Comparison of ENCODE assay signal across 27 mouse cellular contexts in the genomic region with DNA sequence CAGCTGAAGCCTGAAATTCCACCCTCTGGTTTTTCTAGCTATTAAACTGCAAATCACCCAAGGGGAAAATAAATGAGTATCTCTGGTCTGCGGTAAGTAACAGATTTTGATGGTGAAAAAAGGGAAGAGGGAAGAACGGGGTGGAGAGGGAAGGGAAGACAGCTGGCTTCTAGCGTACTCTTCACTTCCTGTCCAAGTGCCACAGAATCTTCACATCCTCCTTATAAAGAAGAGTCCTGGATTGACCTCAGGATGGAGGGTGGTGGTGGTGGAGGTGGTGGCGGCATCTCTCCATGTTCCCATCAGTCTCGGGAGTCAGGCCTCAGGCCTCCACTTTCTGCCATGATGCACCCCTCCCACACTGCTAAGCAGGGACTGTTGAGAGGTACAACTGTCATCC. TPM values are rescaled to one million over a fixed set of nuclear protein-coding genes. Genes with fewer than 3 reads are reported as not detected.
DNase-seq lines count a peak whose midpoint lies in the region; ATAC-seq and TF ChIP-seq lines count a peak whose summit lies in the region.
"Had no signal": no experiment of that assay in that cellular context is flagged by ENCODE, and none has a peak within 500 bp of the region (broad histone marks: within the 10 kb centered on the region; RNA-seq: fewer than 3 reads in every experiment).

No protein-coding gene starts in this region.

- no peak overlapping the region for H3K4me2 ChIP-seq in embryonic facial prominence, embryonic 15.5 days (replicated peaks)
- no peak overlapping the region for H3K4me2 ChIP-seq in liver, embryonic 11.5 days
- no peak overlapping the region for H3K4me2 ChIP-seq in midbrain, postnatal 0 days (ENCODE audit: low read depth, low read length, poor library complexity, severe bottlenecking)
- H3K4me2 ChIP-seq: embryonic facial prominence, embryonic 13.5 days; forebrain, embryonic 13.5 days; heart, embryonic 12.5 days; heart, embryonic 15.5 days; hindbrain, embryonic 14.5 days had no signal

- no peak overlapping the region for H3K4me3 ChIP-seq in embryonic facial prominence, embryonic 15.5 days (replicated peaks)
- H3K4me3 ChIP-seq in embryonic facial prominence, embryonic 10.5 days, result no peak overlapping the region
- H3K4me3 ChIP-seq in liver, adult 2 months (ENCODE audit: insufficient read depth, low read depth, low read length), result no peak overlapping the region
- no peak overlapping the region for H3K4me3 ChIP-seq in liver, embryonic 11.5 days (ENCODE audit: low read depth, low read length)
- no peak overlapping the region for H3K4me3 ChIP-seq in macrophage (ENCODE audit: inconsistent target)
- no peak overlapping the region for H3K4me3 ChIP-seq in midbrain, postnatal 0 days (ENCODE audit: low read depth, low read length)
- H3K4me3 ChIP-seq: embryonic facial prominence, embryonic 13.5 days; forebrain, embryonic 10.5 days; forebrain, embryonic 13.5 days; heart, embryonic 12.5 days; heart, embryonic 15.5 days had no signal

- no peaks in the 10 kb centered on the region for H3K79me2 ChIP-seq in liver, adult 2 months (ENCODE audit: control insufficient read depth, insufficient read depth, low read length)
- H3K79me2 ChIP-seq in macrophage (ENCODE audit: inconsistent target), result no peaks in the 10 kb centered on the region

- no peaks in the 10 kb centered on the region for H3K36me3 ChIP-seq in embryonic facial prominence, embryonic 15.5 days
- no peaks in the 10 kb centered on the region for H3K36me3 ChIP-seq in embryonic facial prominence, embryonic 10.5 days (replicated peaks)
- no peaks in the 10 kb centered on the region for H3K36me3 ChIP-seq in liver, adult 2 months (ENCODE audit: control insufficient read depth, insufficient read depth, low read length)
- no peaks in the 10 kb centered on the region for H3K36me3 ChIP-seq in liver, embryonic 11.5 days (ENCODE audit: control insufficient read depth, insufficient read depth, low read length)
- H3K36me3 ChIP-seq in macrophage (ENCODE audit: inconsistent target), result no peaks in the 10 kb centered on the region
- H3K36me3 ChIP-seq in midbrain, postnatal 0 days (ENCODE audit: insufficient read depth, low read length), result no peaks in the 10 kb centered on the region
- H3K36me3 ChIP-seq: embryonic facial prominence, embryonic 13.5 days; forebrain, embryonic 10.5 days; heart, embryonic 12.5 days; heart, embryonic 15.5 days had no signal

- 63% methylated on average over 5 of the region's 5 CpGs for WGBS in embryonic facial prominence, embryonic 15.5 days
- 82% methylated on average over 5 of the region's 5 CpGs for WGBS in embryonic facial prominence, embryonic 10.5 days
- WGBS in liver, adult 2 months, result 77% methylated on average over 5 of the region's 5 CpGs
- 63% methylated on average over 5 of the region's 5 CpGs for WGBS in liver, embryonic 11.5 days
- WGBS in macrophage (ENCODE audit: missing documents), result 8% methylated on average over 5 of the region's 5 CpGs
- 78% methylated on average over 5 of the region's 5 CpGs for WGBS in midbrain, postnatal 0 days

- no peak for TF ChIP-seq POLR2A in liver, adult 2 months (IDR thresholded peaks at IDR 0.05; ENCODE audit: extremely low read depth, insufficient read depth, low read length)

- peaks cover 9% of the 10 kb centered on the region for H3K4me1 ChIP-seq in embryonic facial prominence, embryonic 15.5 days
- H3K4me1 ChIP-seq in embryonic facial prominence, embryonic 10.5 days, result peaks cover 26% of the 10 kb centered on the region
- no peaks in the 10 kb centered on the region for H3K4me1 ChIP-seq in liver, adult 2 months (ENCODE audit: control insufficient read depth, insufficient read depth, low read length)
- no peaks in the 10 kb centered on the region for H3K4me1 ChIP-seq in liver, embryonic 11.5 days (replicated peaks; ENCODE audit: control insufficient read depth, insufficient read depth, low read length)
- no peaks in the 10 kb centered on the region for H3K4me1 ChIP-seq in midbrain, postnatal 0 days (ENCODE audit: insufficient read depth, low read length)
- H3K4me1 ChIP-seq: heart, embryonic 12.5 days had no signal

- no peak for DNase-seq in embryonic facial prominence, embryonic 10.5 days (ENCODE audit: low spot score)
- peak; percentile 15 for DNase-seq in liver, adult 2 months (ENCODE audit: extremely low read depth, low read depth, low spot score)
- DNase-seq in liver, embryonic 11.5 days (ENCODE audit: low spot score), result no peak
- no peak for DNase-seq in thymus, postnatal 14 days
- DNase-seq in midbrain, postnatal 0 days (ENCODE audit: low spot score), result no peak
- no peak for DNase-seq in gastrocnemius, adult 8-10 months (ENCODE audit: low spot score in 2 of 2)
- DNase-seq: adrenal gland, postnatal 10 days; adrenal gland, postnatal 36 days; cerebellum, adult 11-12 months; cerebellum, adult 8-10 months; cerebellum, postnatal 10 days; gastrocnemius, postnatal 36 days; heart, postnatal 10 days; heart, postnatal 4 days had no signal

- H3K9me3 ChIP-seq in embryonic facial prominence, embryonic 15.5 days (replicated peaks), result no peaks in the 10 kb centered on the region
- H3K9me3 ChIP-seq in embryonic facial prominence, embryonic 10.5 days, result no peaks in the 10 kb centered on the region
- no peaks in the 10 kb centered on the region for H3K9me3 ChIP-seq in liver, embryonic 11.5 days (ENCODE audit: control insufficient read depth, low read length)
- H3K9me3 ChIP-seq in midbrain, postnatal 0 days (ENCODE audit: low read length), result no peaks in the 10 kb centered on the region
- H3K9me3 ChIP-seq: embryonic facial prominence, embryonic 13.5 days; forebrain, embryonic 10.5 days; forebrain, embryonic 13.5 days; heart, embryonic 12.5 days; heart, embryonic 15.5 days had no signal

- no peak overlapping the region for H3K27ac ChIP-seq in embryonic facial prominence, embryonic 15.5 days (replicated peaks)
- H3K27ac ChIP-seq in embryonic facial prominence, embryonic 10.5 days (replicated peaks), result no peak overlapping the region
- H3K27ac ChIP-seq in liver, adult 2 months (replicated peaks; ENCODE audit: insufficient read depth, low read depth, low read length), result no peak overlapping the region
- H3K27ac ChIP-seq in liver, embryonic 11.5 days (ENCODE audit: low read depth, low read length), result no peak overlapping the region
- peak overlapping the region; percentile 53 for H3K27ac ChIP-seq in macrophage
- H3K27ac ChIP-seq in midbrain, postnatal 0 days (ENCODE audit: low read depth, low read length), result no peak overlapping the region
- H3K27ac ChIP-seq: embryonic facial prominence, embryonic 13.5 days; forebrain, embryonic 10.5 days; forebrain, embryonic 13.5 days; heart, embryonic 15.5 days; hindbrain, embryonic 14.5 days; hindbrain, postnatal 0 days had no signal

- ATAC-seq in embryonic facial prominence, embryonic 15.5 days (ENCODE audit: insufficient number of reproducible peaks, low FRiP score, low TSS enrichment, low read depth), result 0 out of 2 replicates have a peak, but pooled peaks have one; percentile 43
- ATAC-seq in liver, embryonic 11.5 days (replicated peaks; ENCODE audit: low FRiP score), result no peak
- ATAC-seq in midbrain, postnatal 0 days (ENCODE audit: low FRiP score), result no peak
- ATAC-seq: activated CD4-positive, CD25-positive, alpha-beta regulatory T cell, adult 4 months; forebrain, embryonic 13.5 days; forebrain, embryonic 16.5 days; hindbrain, postnatal 0 days; inflammation-experienced regulatory T-cells, adult 6 months; intestine, embryonic 16.5 days had no signal

- TF ChIP-seq CTCF in liver, adult 2 months (IDR thresholded peaks at IDR 0.05; ENCODE audit: low read depth, low read length), result no peak
- no peak for TF ChIP-seq CTCF in midbrain, postnatal 0 days (IDR thresholded peaks at IDR 0.05)

- H3K27me3 ChIP-seq in embryonic facial prominence, embryonic 15.5 days, result no peaks in the 10 kb centered on the region
- H3K27me3 ChIP-seq in embryonic facial prominence, embryonic 10.5 days (replicated peaks; ENCODE audit: low read depth, poor library complexity, severe bottlenecking), result no peaks in the 10 kb centered on the region
- no peaks in the 10 kb centered on the region for H3K27me3 ChIP-seq in liver, adult 2 months (ENCODE audit: control insufficient read depth, insufficient read depth, low read length)
- H3K27me3 ChIP-seq in liver, embryonic 11.5 days (replicated peaks; ENCODE audit: control insufficient read depth, insufficient read depth, low read length), result no peaks in the 10 kb centered on the region
- no peaks in the 10 kb centered on the region for H3K27me3 ChIP-seq in midbrain, postnatal 0 days (ENCODE audit: insufficient read depth, low read length)
- H3K27me3 ChIP-seq: embryonic facial prominence, embryonic 13.5 days; forebrain, embryonic 13.5 days; heart, embryonic 12.5 days; heart, embryonic 15.5 days had no signal

- no peak overlapping the region for H3K9ac ChIP-seq in embryonic facial prominence, embryonic 15.5 days
- H3K9ac ChIP-seq in liver, adult 2 months (ENCODE audit: low read depth, low read length), result no peak overlapping the region
- H3K9ac ChIP-seq in liver, embryonic 11.5 days (ENCODE audit: low read depth, low read length), result no peak overlapping the region
- no peak overlapping the region for H3K9ac ChIP-seq in midbrain, postnatal 0 days (replicated peaks; ENCODE audit: low read length, poor library complexity, severe bottlenecking)
- H3K9ac ChIP-seq: embryonic facial prominence, embryonic 13.5 days; forebrain, embryonic 13.5 days; heart, embryonic 12.5 days; heart, embryonic 15.5 days; hindbrain, embryonic 14.5 days had no signal

RNA-seq across cellular contexts. Expression of a gene that starts 35.3 kb away (rescaled TPM):
- polyA plus RNA-seq in embryonic facial prominence, embryonic 15.5 days (2015; fragmentation: Nextera tagmentation; extraction: Ambion mirVana), result 82.9 and 92.3 TPM in 2 replicates
- polyA plus RNA-seq in embryonic facial prominence, embryonic 10.5 days (2016; fragmentation: Nextera tagmentation; extraction: Ambion mirVana), result 112 and 118 TPM in 2 replicates
- 0.83 and 1.1 TPM in 2 replicates for total RNA-seq in liver, adult 2 months (2014; rRNA removed)
- polyA plus RNA-seq in liver, adult 2 months (2012; rRNA removed), result 0.05 and 0.43 TPM in 2 replicates
- polyA plus RNA-seq in liver, embryonic 11.5 days (2014; fragmentation: Nextera tagmentation; extraction: Ambion mirVana), result 85.1 and 93.8 TPM in 2 replicates
- total RNA-seq in macrophage (2018; cell fraction: chromatin; rRNA removed), result 100 to 1,000 TPM in 3 of 26 experiments, 10 to 100 TPM in 13, 1 to 10 TPM in 10; 1.9 to 170 (median 15.8) TPM
- total RNA-seq in macrophage (2018; cell fraction: cytosol; rRNA removed), result 10 to 100 TPM in 12 of 26 experiments, 1 to 10 TPM in 14; 5.1 to 45.3 (median 8.1) TPM
- total RNA-seq in macrophage (2018; cell fraction: nucleus; rRNA removed), result 100 to 1,000 TPM in 1 of 26 experiments, 10 to 100 TPM in 14, 1 to 10 TPM in 11; 3.7 to 116 (median 11.9) TPM
- 20.8 to 75.1 TPM (median 22.7 TPM) in 3 replicates for polyA plus RNA-seq in macrophage (2018)
- 3.1 and 4.4 TPM in 2 replicates for total RNA-seq in midbrain, postnatal 0 days (2014; rRNA removed)
- polyA plus RNA-seq in midbrain, postnatal 0 days (2015; fragmentation: Nextera tagmentation; extraction: Ambion mirVana), result 4.5 and 5.8 TPM in 2 replicates
- total RNA-seq in gastrocnemius, adult 8-10 months (2022), result under 1 TPM in 2 of 4 experiments, not detected in 2; 0.46 to 0.68 TPM

RNA-seq across cellular contexts. Expression of a gene that starts 44.8 kb away (rescaled TPM):
- 16.8 and 18.7 TPM in 2 replicates for polyA plus RNA-seq in embryonic facial prominence, embryonic 15.5 days (2015; fragmentation: Nextera tagmentation; extraction: Ambion mirVana)
- polyA plus RNA-seq in embryonic facial prominence, embryonic 10.5 days (2016; fragmentation: Nextera tagmentation; extraction: Ambion mirVana), result 1.2 TPM in 2 replicates
- 0.07 TPM in 1 of 2 replicates, not detected in the other for total RNA-seq in liver, adult 2 months (2014; rRNA removed)
- 0.13 TPM in 1 of 2 replicates, not detected in the other for polyA plus RNA-seq in liver, adult 2 months (2012; rRNA removed)
- 0.14 and 0.41 TPM in 2 replicates for polyA plus RNA-seq in liver, embryonic 11.5 days (2014; fragmentation: Nextera tagmentation; extraction: Ambion mirVana)
- under 1 TPM in 4 of 26 experiments, not detected in 22; 0.20 to 0.33 (median 0.25) TPM for total RNA-seq in macrophage (2018; cell fraction: chromatin; rRNA removed)
- under 1 TPM in 25 of 26 experiments, not detected in 1; 0.03 to 0.39 (median 0.10) TPM for total RNA-seq in macrophage (2018; cell fraction: cytosol; rRNA removed)
- under 1 TPM in 7 of 26 experiments, not detected in 19; 0.13 to 0.64 (median 0.21) TPM for total RNA-seq in macrophage (2018; cell fraction: nucleus; rRNA removed)
- 0.09 to 0.14 TPM (median 0.11 TPM) in 3 replicates for polyA plus RNA-seq in macrophage (2018)
- 0.11 and 0.14 TPM in 2 replicates for total RNA-seq in midbrain, postnatal 0 days (2014; rRNA removed)
- polyA plus RNA-seq in midbrain, postnatal 0 days (2015; fragmentation: Nextera tagmentation; extraction: Ambion mirVana), result 0.27 and 0.37 TPM in 2 replicates
- not detected for total RNA-seq in gastrocnemius, adult 8-10 months (2022)
- total RNA-seq: gastrocnemius, postnatal 36 days; heart, postnatal 10 days; heart, postnatal 4 days had no signal
